Mouse (Mus musculus): ENCODE measurements around the gene Dnah12. TPM values are rescaled to one million over a fixed set of nuclear protein-coding genes. Genes with fewer than 3 reads are reported as not detected.
A peak's percentile ranks its signal among the peaks of the same experiment; 100 is the strongest.
"Not testable (repeated sequence)": the region's sequence is repeated elsewhere in the genome, so short reads cannot be mapped to it uniquely, and the experiment has no call there.

Gene Dnah12
- polyA plus RNA-seq, 1 experiment from 2014 or later, result 0.05 TPM

GRCm38 (mm10) chr14:26881700-26882099, 188.6 kb downstream of the Dnah12 start:
- no peak for ATAC-seq (ENCODE audit: insufficient number of reproducible peaks, low FRiP score)
- 76% methylated on average over 5 of the region's 5 CpGs for WGBS
- H3K9me3 ChIP-seq (replicated peaks), result no peaks in the 10 kb centered on the region
- H3K4me3 ChIP-seq, result no peak overlapping the region
- no peaks in the 10 kb centered on the region for H3K36me3 ChIP-seq
- no peaks in the 10 kb centered on the region for H3K4me1 ChIP-seq (replicated peaks)
- no peak overlapping the region for H3K4me2 ChIP-seq
- H3K9ac ChIP-seq, result no peak overlapping the region
- H3K27me3 ChIP-seq (replicated peaks), result no peaks in the 10 kb centered on the region
- no peak overlapping the region for H3K27ac ChIP-seq (ENCODE audit: poor library complexity, severe bottlenecking)

GRCm38 (mm10) chr14:26887244-26887643, 194.2 kb downstream of the Dnah12 start:
- Histone ChIP-seq H3K36me3 (no peaks in the 10 kb centered on the region), H3K27ac (ENCODE audit: poor library complexity, severe bottlenecking) (no peak overlapping the region), H3K27me3 (replicated peaks) (no peaks in the 10 kb centered on the region), H3K4me2 (no peak overlapping the region), H3K4me1 (replicated peaks) (no peaks in the 10 kb centered on the region), H3K9ac (no peak overlapping the region), H3K4me3 (no peak overlapping the region), H3K9me3 (replicated peaks) (no peaks in the 10 kb centered on the region)
- 66% methylated on average over 3 of the region's 3 CpGs for WGBS
- no peak for ATAC-seq (ENCODE audit: insufficient number of reproducible peaks, low FRiP score)

GRCm38 (mm10) chr14:26890777-26891176, 197.7 kb downstream of the Dnah12 start:
- H3K9me3 ChIP-seq (replicated peaks), result no peaks in the 10 kb centered on the region
- no peak overlapping the region for H3K4me2 ChIP-seq
- no peak overlapping the region for H3K9ac ChIP-seq
- 83% methylated on average over 3 of the region's 3 CpGs for WGBS
- no peak for ATAC-seq (ENCODE audit: insufficient number of reproducible peaks, low FRiP score)
- no peaks in the 10 kb centered on the region for H3K27me3 ChIP-seq (replicated peaks)
- H3K27ac ChIP-seq (ENCODE audit: poor library complexity, severe bottlenecking), result no peak overlapping the region
- no peaks in the 10 kb centered on the region for H3K4me1 ChIP-seq (replicated peaks)
- no peaks in the 10 kb centered on the region for H3K36me3 ChIP-seq
- H3K4me3 ChIP-seq, result no peak overlapping the region

GRCm38 (mm10) chr14:26894392-26894791, 201.3 kb downstream of the Dnah12 start, which contains the start of gene Asb14:
Gene Asb14 (plus strand): TSS chr14:26894557.
- no peaks in the 10 kb centered on the region for H3K36me3 ChIP-seq
- no peaks in the 10 kb centered on the region for H3K27me3 ChIP-seq (replicated peaks)
- H3K4me3 ChIP-seq, result no peak within 1 kb of the TSS
- no peak within 1 kb of the TSS for H3K4me2 ChIP-seq
- 79% methylated on average over 4 of the region's 4 CpGs for WGBS
- no peaks in the 10 kb centered on the region for H3K4me1 ChIP-seq (replicated peaks)
- H3K9ac ChIP-seq, result no peak within 1 kb of the TSS
- ATAC-seq (ENCODE audit: insufficient number of reproducible peaks, low FRiP score), result no peak
- no peaks in the 10 kb centered on the region for H3K9me3 ChIP-seq (replicated peaks)
- no peak within 1 kb of the TSS for H3K27ac ChIP-seq (ENCODE audit: poor library complexity, severe bottlenecking)

GRCm38 (mm10) chr14:26899490-26899889, 206.4 kb downstream of the Dnah12 start:
- no peaks in the 10 kb centered on the region for H3K4me1 ChIP-seq (replicated peaks)
- H3K9me3 ChIP-seq (replicated peaks), result no peaks in the 10 kb centered on the region
- WGBS, result 74% methylated on average over 2 of the region's 2 CpGs
- no peaks in the 10 kb centered on the region for H3K27me3 ChIP-seq (replicated peaks)
- H3K27ac ChIP-seq (ENCODE audit: poor library complexity, severe bottlenecking), result no peak overlapping the region
- H3K4me3 ChIP-seq, result no peak overlapping the region
- H3K4me2 ChIP-seq, result no peak overlapping the region
- no peaks in the 10 kb centered on the region for H3K36me3 ChIP-seq
- H3K9ac ChIP-seq, result no peak overlapping the region
- no peak for ATAC-seq (ENCODE audit: insufficient number of reproducible peaks, low FRiP score)

GRCm38 (mm10) chr14:26900893-26901292, 207.8 kb downstream of the Dnah12 start:
- WGBS, result 83% methylated on average over 12 of the region's 12 CpGs
- no peak overlapping the region for H3K4me3 ChIP-seq
- H3K27ac ChIP-seq (ENCODE audit: poor library complexity, severe bottlenecking), result no peak overlapping the region
- H3K36me3 ChIP-seq, result no peaks in the 10 kb centered on the region
- no peaks in the 10 kb centered on the region for H3K27me3 ChIP-seq (replicated peaks)
- ATAC-seq (ENCODE audit: insufficient number of reproducible peaks, low FRiP score), result no peak
- no peak overlapping the region for H3K4me2 ChIP-seq
- no peaks in the 10 kb centered on the region for H3K4me1 ChIP-seq (replicated peaks)
- H3K9me3 ChIP-seq (replicated peaks), result no peaks in the 10 kb centered on the region
- no peak overlapping the region for H3K9ac ChIP-seq

- 70% methylated on average over 4 of the region's 4 CpGs for WGBS
- Histone ChIP-seq H3K27me3 (replicated peaks) (no peaks in the 10 kb centered on the region), H3K4me1 (replicated peaks) (0 out of 2 replicates have a peak, but pooled peaks cover 3% of the 10 kb centered on the region), H3K9ac (no peak overlapping the region), H3K4me2 (no peak overlapping the region), H3K27ac (ENCODE audit: poor library complexity, severe bottlenecking) (no peak overlapping the region), H3K4me3 (no peak overlapping the region), H3K36me3 (no peaks in the 10 kb centered on the region), H3K9me3 (replicated peaks) (no peaks in the 10 kb centered on the region)
- no peak for ATAC-seq (ENCODE audit: insufficient number of reproducible peaks, low FRiP score)
These were observed 214.3 kb downstream of the Dnah12 start for GRCm38 (mm10) chr14:26907401-26907800.

GRCm38 (mm10) chr14:26910461-26910860, 217.4 kb downstream of the Dnah12 start:
- WGBS, result 47% methylated on average over 9 of the region's 9 CpGs
- H3K27me3 ChIP-seq (replicated peaks); H3K9me3 ChIP-seq (replicated peaks); H3K4me1 ChIP-seq (replicated peaks); H3K4me3 ChIP-seq; H3K27ac ChIP-seq (ENCODE audit: poor library complexity, severe bottlenecking); H3K9ac ChIP-seq; H3K36me3 ChIP-seq; ATAC-seq (ENCODE audit: insufficient number of reproducible peaks, low FRiP score): not testable (repeated sequence)
- 0 out of 2 replicates have a peak overlapping the region, but pooled peaks have one; percentile 16 for H3K4me2 ChIP-seq

- no peak overlapping the region for H3K4me3 ChIP-seq
- no peaks in the 10 kb centered on the region for H3K9me3 ChIP-seq (replicated peaks)
- no peak overlapping the region for H3K27ac ChIP-seq (ENCODE audit: poor library complexity, severe bottlenecking)
- H3K27me3 ChIP-seq (replicated peaks), result no peaks in the 10 kb centered on the region
- no peaks in the 10 kb centered on the region for H3K36me3 ChIP-seq
- WGBS, result 57% methylated on average over 6 of the region's 6 CpGs
- H3K9ac ChIP-seq, result no peak overlapping the region
- H3K4me1 ChIP-seq (replicated peaks), result 0 out of 2 replicates have a peak, but pooled peaks cover 3% of the 10 kb centered on the region
- H3K4me2 ChIP-seq, result no peak overlapping the region
- ATAC-seq (ENCODE audit: insufficient number of reproducible peaks, low FRiP score), result no peak
These were observed 218.1 kb downstream of the Dnah12 start for GRCm38 (mm10) chr14:26911201-26911600.

GRCm38 (mm10) chr14:26911826-26912225, 218.8 kb downstream of the Dnah12 start:
- Histone ChIP-seq H3K4me2 (no peak overlapping the region), H3K9me3 (replicated peaks) (no peaks in the 10 kb centered on the region), H3K36me3 (no peaks in the 10 kb centered on the region), H3K4me1 (replicated peaks) (0 out of 2 replicates have a peak, but pooled peaks cover 3% of the 10 kb centered on the region), H3K27me3 (replicated peaks) (no peaks in the 10 kb centered on the region), H3K9ac (no peak overlapping the region), H3K4me3 (no peak overlapping the region), H3K27ac (ENCODE audit: poor library complexity, severe bottlenecking) (no peak overlapping the region)
- ATAC-seq (ENCODE audit: insufficient number of reproducible peaks, low FRiP score), result no peak
- WGBS, result 90% methylated on average over 13 of the region's 13 CpGs

- H3K27me3 ChIP-seq (replicated peaks), result no peaks in the 10 kb centered on the region
- H3K4me3 ChIP-seq, result no peak overlapping the region
- H3K36me3 ChIP-seq, result 0 out of 2 replicates have a peak, but pooled peaks cover 4% of the 10 kb centered on the region
- H3K4me2 ChIP-seq, result no peak overlapping the region
- H3K9me3 ChIP-seq (replicated peaks), result no peaks in the 10 kb centered on the region
- no peak overlapping the region for H3K9ac ChIP-seq
- H3K27ac ChIP-seq (ENCODE audit: poor library complexity, severe bottlenecking), result no peak overlapping the region
- ATAC-seq (ENCODE audit: insufficient number of reproducible peaks, low FRiP score), result no peak
- 0 out of 2 replicates have a peak, but pooled peaks cover 3% of the 10 kb centered on the region for H3K4me1 ChIP-seq (replicated peaks)
- 69% methylated on average over 9 of the region's 9 CpGs for WGBS
These were observed 220.7 kb downstream of the Dnah12 start for GRCm38 (mm10) chr14:26913681-26914268.

- Histone ChIP-seq H3K27me3 (replicated peaks) (no peaks in the 10 kb centered on the region), H3K9me3 (replicated peaks) (no peaks in the 10 kb centered on the region), H3K4me1 (replicated peaks) (peaks cover 14% of the 10 kb centered on the region), H3K36me3 (peaks cover 20% of the 10 kb centered on the region), H3K27ac (ENCODE audit: poor library complexity, severe bottlenecking) (no peak overlapping the region), H3K4me2 (no peak overlapping the region), H3K4me3 (no peak overlapping the region), H3K9ac (no peak overlapping the region)
- WGBS, result 89% methylated on average over 3 of the region's 3 CpGs
- no peak for ATAC-seq (ENCODE audit: insufficient number of reproducible peaks, low FRiP score)
These were observed 226.2 kb downstream of the Dnah12 start for GRCm38 (mm10) chr14:26919310-26919709.
